Mouse (Mus musculus): Measurements from ENCODE around the gene Cradd.

Cradd gene

GRCm38 (mm10) chr10:95151012-95151768 lies 172.7 kb downstream of the Cradd start:
- peak; percentile 25 for DNase-seq

- no peak for DNase-seq
Observed at GRCm38 (mm10) chr10:95149666-95150065, 174.3 kb downstream of the Cradd start.

- no peak for DNase-seq
Observed at GRCm38 (mm10) chr10:95148641-95149040, 175.3 kb downstream of the Cradd start.

GRCm38 (mm10) chr10:95147136-95147901 lies 176.6 kb downstream of the Cradd start:
- no peak for DNase-seq

GRCm38 (mm10) chr10:95146491-95146890 lies 177.4 kb downstream of the Cradd start:
- no peak for DNase-seq

- DNase-seq: no peak
Observed at GRCm38 (mm10) chr10:95145204-95145926, 178.6 kb downstream of the Cradd start.

- no peak for DNase-seq
Observed at GRCm38 (mm10) chr10:95144414-95145130, 179.4 kb downstream of the Cradd start.

- DNase-seq: no peak
Observed at GRCm38 (mm10) chr10:95143446-95144114, 180.4 kb downstream of the Cradd start.

GRCm38 (mm10) chr10:95142844-95143435 lies 181.0 kb downstream of the Cradd start:
- peak; percentile 78 for DNase-seq

- DNase-seq: no peak
Observed at GRCm38 (mm10) chr10:95141075-95141474, 182.9 kb downstream of the Cradd start.

- no peak for DNase-seq
Observed at GRCm38 (mm10) chr10:95140191-95140590, 183.7 kb downstream of the Cradd start.

GRCm38 (mm10) chr10:95139645-95140044 lies 184.3 kb downstream of the Cradd start:
- DNase-seq: peak; percentile 13

GRCm38 (mm10) chr10:95133057-95133456 lies 190.9 kb downstream of the Cradd start:
- no peak for DNase-seq
